Mouse (Mus musculus) liver, adult 2 months (tissue): ENCODE measurements around the gene Crhr2. TPM values are rescaled to one million over a fixed set of nuclear protein-coding genes. Genes with fewer than 3 reads are reported as not detected.
A peak's percentile ranks its signal among the peaks of the same experiment; 100 is the strongest.

Source experiments
- DNase-seq: peaks from one replicate; pipeline ENCODE4 v3.0.0-alpha.2; 2011; ENCODE audit warnings: low read depth, low spot score; ENCODE audit errors: extremely low read depth
- H3K27ac ChIP-seq: fragments of 200-500 bp; replicated peaks from 2 replicates; pipeline ENCODE4 v1.5.1; 2012; ENCODE audit warnings: low read depth, mild to moderate bottlenecking, control low read depth, inconsistent platforms, low read length; ENCODE audit not compliant: insufficient read depth
- H3K27me3 ChIP-seq: fragments of 200-500 bp; 2 replicates; pipeline ENCODE4 v1.6.1; 2012; ENCODE audit warnings: mild to moderate bottlenecking, moderate library complexity, low read length, inconsistent platforms; ENCODE audit not compliant: control insufficient read depth, insufficient read depth
- H3K36me3 ChIP-seq: fragments of 200-500 bp; 2 replicates; pipeline ENCODE4 v1.6.1; 2012; ENCODE audit warnings: low read length, inconsistent platforms; ENCODE audit not compliant: control insufficient read depth, insufficient read depth
- H3K4me1 ChIP-seq: fragments of 200-500 bp; 2 replicates; pipeline ENCODE4 v1.6.1; 2011; ENCODE audit warnings: low read length; ENCODE audit not compliant: control insufficient read depth, insufficient read depth
- H3K4me3 ChIP-seq: fragments of 200-500 bp; 2 replicates; pipeline ENCODE4 v1.5.1; 2011; ENCODE audit warnings: low read depth, mild to moderate bottlenecking, control low read depth, low read length, moderate library complexity; ENCODE audit not compliant: insufficient read depth
- H3K79me2 ChIP-seq: fragments of 200-500 bp; 2 replicates; pipeline ENCODE4 v1.6.1; 2012; ENCODE audit warnings: inconsistent platforms, mild to moderate bottlenecking, low read length, moderate library complexity; ENCODE audit not compliant: control insufficient read depth, insufficient read depth
- H3K9ac ChIP-seq: fragments of 200-500 bp; 2 replicates; pipeline ENCODE4 v1.6.1; 2012; ENCODE audit warnings: low read depth, mild to moderate bottlenecking, control low read depth, inconsistent platforms, low read length
- CTCF ChIP-seq: fragments of 200-500 bp; IDR thresholded peaks from 2 replicates; pipeline ENCODE4 v1.5.1; 2011; ENCODE audit warnings: low read depth, low read length, control low read depth
- POLR2A ChIP-seq: fragments of 200-500 bp; IDR thresholded peaks from 2 replicates; pipeline ENCODE4 v1.6.1; 2011; ENCODE audit warnings: low read length, control low read depth; ENCODE audit not compliant: insufficient read depth; ENCODE audit errors: extremely low read depth
- WGBS: fragments of 180-500 bp; shearing (Covaris S2); methylation state at CpG from one replicate; pipeline ENCODE4 v1.1.7; 2018; 5-methylcytosine and 5-hydroxymethylcytosine counted together
- polyA plus RNA-seq: library from polyadenylated mRNA; depleted of rRNA; stranded (reverse); fragments of >200 nt; gene quantifications from 2 replicates; pipeline ENCODE4 v1.2.3, GENCODE M21; 2012; rRNA removed
- total RNA-seq: library from RNA; depleted of rRNA; stranded (reverse); fragments of >200 nt; gene quantifications from 2 replicates; pipeline ENCODE4 v1.2.3, GENCODE M21; 2014; rRNA removed

The Crhr2 gene
- total and polyA plus RNA-seq, 2 experiments = 0.09 to 0.64 TPM

DNA sequence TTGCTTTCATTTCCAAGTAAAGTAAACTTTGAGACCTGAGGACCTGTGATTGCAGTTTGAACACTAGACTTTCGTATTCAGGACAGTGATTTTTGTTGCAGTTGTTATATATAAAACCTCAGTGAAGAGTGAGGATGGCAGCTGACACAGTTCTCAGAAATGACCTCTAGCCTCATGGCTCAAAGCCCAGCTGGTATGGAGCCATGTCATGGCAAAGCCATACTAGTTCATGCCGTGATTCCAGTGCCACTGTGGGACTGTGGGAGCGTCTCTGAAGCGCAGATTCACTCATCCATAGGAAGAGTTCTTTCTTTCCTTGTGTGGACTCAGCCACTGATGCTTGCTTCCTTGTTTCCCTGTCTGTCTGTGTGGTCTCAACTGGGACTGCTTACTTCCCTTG lies 78.3 kb downstream of the Crhr2 start:
- Histone ChIP-seq H3K4me3 (no peak overlapping the region), H3K27ac (no peak overlapping the region), H3K36me3 (peaks cover 36% of the 10 kb centered on the region; the same call in 1 of the 2 replicates), H3K9ac (no peak overlapping the region), H3K79me2 (no peaks in the 10 kb centered on the region), H3K27me3 (no peaks in the 10 kb centered on the region), H3K4me1 (0 out of 2 replicates have a peak, but pooled peaks cover 1% of the 10 kb centered on the region)
- peak; percentile 28 for DNase-seq
- TF ChIP-seq POLR2A (no peak), CTCF (no peak)
- 56% methylated on average over 4 of the region's 4 CpGs for WGBS

- Histone ChIP-seq H3K9ac (no peak overlapping the region), H3K36me3 (peaks cover 23% of the 10 kb centered on the region; the same call in 1 of the 2 replicates), H3K4me3 (no peak overlapping the region), H3K27me3 (no peaks in the 10 kb centered on the region), H3K4me1 (0 out of 2 replicates have a peak, but pooled peaks cover under 1% of the 10 kb centered on the region), H3K27ac (no peak overlapping the region), H3K79me2 (peaks cover 3% of the 10 kb centered on the region; the same call in 1 of the 2 replicates)
- no peak for DNase-seq
- no peak for TF ChIP-seq POLR2A
- TF ChIP-seq CTCF = no peak
- 88% methylated on average over 10 of the region's 10 CpGs for WGBS
Measured at GRCm38 (mm10) chr6:55049186-55049585, 83.6 kb downstream of the Crhr2 start.

DNA sequence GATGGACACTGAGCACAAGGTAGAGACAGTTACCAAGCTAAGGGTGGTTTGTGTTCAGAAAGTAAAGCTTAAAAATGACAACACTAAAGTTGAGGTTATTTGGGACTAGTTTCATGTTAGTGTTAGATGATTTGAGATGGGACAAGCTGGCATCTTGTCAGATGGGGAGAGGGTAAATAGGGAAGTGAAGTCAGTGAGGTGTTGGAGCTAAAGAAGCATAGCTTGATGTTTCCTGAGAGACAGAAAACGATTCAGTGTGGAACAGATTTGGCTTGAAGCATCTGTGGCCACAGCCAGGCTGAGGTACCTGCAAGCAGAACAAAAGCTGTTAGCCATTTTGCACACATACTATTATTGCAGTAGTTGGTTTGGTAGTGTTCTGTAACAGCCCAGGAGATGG lies 87.5 kb downstream of the Crhr2 start:
- Histone ChIP-seq H3K4me3 (no peak overlapping the region), H3K4me1 (no peaks in the 10 kb centered on the region), H3K9ac (no peak overlapping the region), H3K27ac (no peak overlapping the region), H3K36me3 (peaks cover 8% of the 10 kb centered on the region; the same call in 1 of the 2 replicates), H3K79me2 (peaks cover 21% of the 10 kb centered on the region), H3K27me3 (no peaks in the 10 kb centered on the region)
- no peak for DNase-seq
- WGBS = 25% methylated on average over 1 of the region's 1 CpGs
- TF ChIP-seq CTCF = no peak
- no peak for TF ChIP-seq POLR2A

DNA sequence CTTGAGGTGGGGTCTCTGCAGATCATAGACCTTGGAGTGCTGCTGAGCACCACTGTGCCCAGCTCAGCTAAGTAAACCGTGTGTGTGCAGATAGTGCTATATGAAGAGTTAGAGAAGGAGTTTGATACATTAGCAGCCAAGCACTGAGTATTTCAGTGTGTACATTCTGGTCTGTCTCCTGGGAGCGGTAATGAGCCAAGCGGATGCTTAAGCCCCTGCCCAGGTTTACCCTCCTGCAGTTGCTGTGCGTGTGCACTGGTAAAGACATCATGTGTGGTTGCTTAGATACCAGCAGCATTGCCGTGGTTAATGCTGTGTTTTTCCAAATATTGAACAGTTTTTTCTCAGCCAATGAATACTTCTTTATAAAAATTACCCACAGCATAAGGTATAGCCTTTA lies 88.3 kb downstream of the Crhr2 start:
- no peak overlapping the region for H3K4me3 ChIP-seq
- H3K27ac ChIP-seq = no peak overlapping the region
- H3K27me3 ChIP-seq = no peaks in the 10 kb centered on the region
- DNase-seq = no peak
- peaks cover 8% of the 10 kb centered on the region; the same call in 1 of the 2 replicates for H3K36me3 ChIP-seq
- no peak overlapping the region for H3K9ac ChIP-seq
- H3K79me2 ChIP-seq = peaks cover 24% of the 10 kb centered on the region
- H3K4me1 ChIP-seq = no peaks in the 10 kb centered on the region
- no peak for TF ChIP-seq POLR2A
- WGBS = 86% methylated on average over 5 of the region's 5 CpGs

DNA sequence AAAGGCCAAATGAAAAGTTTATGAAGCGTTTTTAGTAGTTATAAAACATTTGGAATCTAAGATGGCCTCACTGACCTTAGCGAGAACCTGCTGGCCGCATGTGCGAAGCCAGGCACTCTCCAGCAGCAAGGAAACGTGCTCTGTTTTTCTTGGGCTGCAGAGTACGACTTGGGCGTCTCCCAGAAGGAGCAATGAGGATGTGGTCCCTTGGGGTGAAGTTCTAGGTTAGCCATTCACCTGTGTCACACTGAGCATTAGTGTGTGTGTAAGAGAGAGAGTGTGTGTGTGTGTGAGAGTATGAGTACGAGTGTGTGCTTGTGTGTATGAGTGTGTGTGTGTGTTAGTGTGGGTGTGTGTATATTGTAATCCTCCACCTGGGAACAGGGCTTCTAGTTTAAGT lies 89.6 kb downstream of the Crhr2 start:
- DNase-seq = no peak
- H3K27ac ChIP-seq = no peak overlapping the region
- WGBS = 84% methylated on average over 8 of the region's 8 CpGs

More for the DNA sequence above, 89.6 kb downstream of the Crhr2 start:
- Histone ChIP-seq H3K27me3 (no peaks in the 10 kb centered on the region), H3K79me2 (peaks cover 24% of the 10 kb centered on the region), H3K36me3 (peaks cover 8% of the 10 kb centered on the region; the same call in 1 of the 2 replicates), H3K4me3 (no peak overlapping the region), H3K4me1 (no peaks in the 10 kb centered on the region), H3K9ac (no peak overlapping the region)
- TF ChIP-seq POLR2A = no peak
- TF ChIP-seq CTCF = no peak

Other genes with a start within 250 kb of the Crhr2 start
- 7.0 and 12.1 TPM in 2 replicates for gene Nod1, start 160.4 kb downstream of the Crhr2 start, total RNA-seq
- 8.1 and 8.4 TPM in 2 replicates for gene Nod1, start 160.4 kb downstream of the Crhr2 start, polyA plus RNA-seq
- 8.7 and 11.7 TPM in 2 replicates for gene Ggct, start 140.1 kb downstream of the Crhr2 start, total RNA-seq
- 6.2 and 6.6 TPM in 2 replicates for gene Ggct, start 140.1 kb downstream of the Crhr2 start, polyA plus RNA-seq
- gene Gars, start 95.0 kb downstream of the Crhr2 start, total RNA-seq = 35.5 and 35.7 TPM in 2 replicates
- 18.2 and 18.3 TPM in 2 replicates for gene Gars, start 95.0 kb downstream of the Crhr2 start, polyA plus RNA-seq
- 2,150 and 2,435 TPM in 2 replicates for gene Inmt, start 42.0 kb upstream of the Crhr2 start, total RNA-seq
- gene Inmt, start 42.0 kb upstream of the Crhr2 start, polyA plus RNA-seq = 370 and 421 TPM in 2 replicates
- gene Mindy4, start 70.4 kb upstream of the Crhr2 start, total RNA-seq = 4.1 and 7.7 TPM in 2 replicates
- 3.3 and 4.3 TPM in 2 replicates for gene Mindy4, start 70.4 kb upstream of the Crhr2 start, polyA plus RNA-seq
- gene Aqp1, start 203.4 kb upstream of the Crhr2 start, total RNA-seq = 78.1 and 91.4 TPM in 2 replicates
- 78.3 and 88.6 TPM in 2 replicates for gene Aqp1, start 203.4 kb upstream of the Crhr2 start, polyA plus RNA-seq
- gene Ghrhr, start 243.3 kb upstream of the Crhr2 start, total RNA-seq = 0.09 TPM in 1 of 2 replicates, not detected in the other
- gene Ghrhr, start 243.3 kb upstream of the Crhr2 start, polyA plus RNA-seq = 0.09 TPM in 1 of 2 replicates, not detected in the other